Mouse (Mus musculus) embryonic fibroblast, embryonic 13.5 days (primary cell): ENCODE data around the gene Camta1.

ENCODE experiments used
- CTCF ChIP-seq: IDR thresholded peaks from 2 replicates; pipeline ENCODE4 v1.5.1; 2011; ENCODE audit warnings: mild to moderate bottlenecking, control low read depth, low read length, moderate library complexity, borderline replicate concordance; ENCODE audit not compliant: insufficient read depth
- POLR2A ChIP-seq: IDR thresholded peaks from 2 replicates; pipeline ENCODE4 v1.6.1; 2011; ENCODE audit warnings: low read depth, mild to moderate bottlenecking, control low read depth, low read length, moderate library complexity

DNA sequence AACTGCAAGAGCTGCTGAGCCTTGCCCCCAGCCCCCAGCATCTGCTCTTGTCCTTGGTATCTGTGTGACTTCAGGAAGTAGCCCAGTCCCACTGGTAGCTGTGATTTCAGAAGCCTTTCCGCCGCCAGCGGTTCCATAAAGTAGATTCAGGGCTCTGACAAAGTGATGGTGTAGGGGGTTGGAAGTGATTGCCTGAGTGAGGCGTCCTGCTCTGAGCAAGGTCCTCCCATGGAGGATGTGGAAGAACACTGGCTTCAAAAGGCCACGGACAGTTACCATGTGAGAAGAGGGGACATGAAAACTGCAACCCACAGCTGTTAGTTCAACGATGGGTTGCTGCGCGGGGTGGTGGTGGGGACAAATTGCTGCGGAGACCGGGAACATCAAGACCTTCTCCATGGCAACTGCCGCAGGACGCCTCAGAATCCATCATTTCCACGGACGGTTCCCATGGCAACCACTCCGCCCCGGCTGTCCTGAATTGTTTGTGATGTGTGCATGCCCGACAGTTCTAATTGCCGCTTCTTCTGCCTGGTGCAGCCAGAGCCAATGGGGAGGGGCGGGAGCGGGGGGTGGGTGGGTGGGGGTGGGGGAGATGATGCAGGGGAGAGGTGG is 721.2 kb downstream of the Camta1 start:
- TF ChIP-seq CTCF (no peak), POLR2A (no peak)
